Comparison of ENCODE assay signal across 11 mouse cellular contexts in the genomic region with DNA sequence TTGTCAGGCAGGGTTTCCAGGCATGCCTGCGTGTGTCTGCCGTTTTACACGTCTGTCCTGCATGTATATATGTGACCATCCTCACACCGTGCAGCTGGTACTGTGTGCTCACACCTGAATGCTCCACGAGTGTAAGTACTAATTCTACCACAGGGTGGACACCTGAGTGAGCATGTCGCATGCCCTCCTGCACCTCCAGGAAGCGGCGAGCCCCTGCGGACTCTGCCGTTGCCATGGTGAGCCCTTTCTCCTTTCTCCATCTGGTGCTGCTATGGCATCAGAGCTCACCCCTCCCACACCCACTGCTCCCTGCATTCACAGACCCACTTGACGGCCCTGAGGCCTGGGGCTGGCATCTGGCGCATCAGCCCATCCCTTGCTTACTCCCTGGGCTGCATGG. TPM values are rescaled to one million over a fixed set of nuclear protein-coding genes. Genes with fewer than 3 reads are reported as not detected.
A peak's percentile ranks its signal among the peaks of the same experiment; 100 is the strongest.
DNase-seq lines count a peak whose midpoint lies in the region; ATAC-seq lines count a peak whose summit lies in the region.
"Had no signal": no experiment of that assay in that cellular context is flagged by ENCODE, and none has a peak within 500 bp of the region (broad histone marks: within the 10 kb centered on the region; RNA-seq: fewer than 3 reads in every experiment).

No protein-coding gene starts in this region.

- peak overlapping the region; percentile 34; the same call in 1 of the 2 replicates for H3K9ac ChIP-seq in kidney, embryonic 14.5 days (ENCODE audit: low read depth, low read length)
- H3K9ac ChIP-seq in hindbrain, embryonic 14.5 days: peak overlapping the region; percentile 45
- H3K9ac ChIP-seq in neural tube, embryonic 14.5 days (replicated peaks; ENCODE audit: low read depth, low read length): no peak overlapping the region; the same call in 1 of the 2 replicates
- H3K9ac ChIP-seq: embryonic facial prominence, embryonic 15.5 days had no signal

- no peak overlapping the region for H3K4me3 ChIP-seq in kidney, embryonic 14.5 days (ENCODE audit: low read length)
- no peak overlapping the region for H3K4me3 ChIP-seq in hindbrain, embryonic 14.5 days (replicated peaks; ENCODE audit: low read length)
- H3K4me3 ChIP-seq in neural tube, embryonic 14.5 days (ENCODE audit: low read depth, low read length): no peak overlapping the region
- H3K4me3 ChIP-seq: embryonic facial prominence, embryonic 15.5 days had no signal

- H3K9me3 ChIP-seq in kidney, embryonic 14.5 days (ENCODE audit: control insufficient read depth, low read length): no peaks in the 10 kb centered on the region
- no peaks in the 10 kb centered on the region for H3K9me3 ChIP-seq in hindbrain, embryonic 14.5 days (ENCODE audit: control insufficient read depth, low read length)
- no peaks in the 10 kb centered on the region for H3K9me3 ChIP-seq in neural tube, embryonic 14.5 days (ENCODE audit: control insufficient read depth, low read length)
- H3K9me3 ChIP-seq: embryonic facial prominence, embryonic 15.5 days had no signal

- no peak overlapping the region for H3K27ac ChIP-seq in kidney, embryonic 14.5 days (ENCODE audit: low read depth, low read length)
- peak overlapping the region; percentile 73 for H3K27ac ChIP-seq in hindbrain, embryonic 14.5 days
- H3K27ac ChIP-seq in neural tube, embryonic 14.5 days (ENCODE audit: low read depth, low read length): peak overlapping the region; percentile 74
- H3K27ac ChIP-seq: embryonic facial prominence, embryonic 15.5 days had no signal

- no peak for ATAC-seq in kidney, embryonic 14.5 days (ENCODE audit: low FRiP score, low TSS enrichment)
- 0 out of 2 replicates have a peak, but pooled peaks have one; percentile 15 for ATAC-seq in common myeloid progenitor, adult 5-6 weeks (replicated peaks; ENCODE audit: low read depth, poor library complexity, severe bottlenecking)
- ATAC-seq in hindbrain, embryonic 14.5 days (ENCODE audit: low FRiP score): peak; percentile 74
- peak; percentile 67; the same call in 1 of the 2 replicates for ATAC-seq in neural tube, embryonic 14.5 days (ENCODE audit: low read depth)

- peaks cover 14% of the 10 kb centered on the region; the same call in 1 of the 2 replicates for H3K4me1 ChIP-seq in kidney, embryonic 14.5 days (ENCODE audit: control insufficient read depth, insufficient read depth, low read length)
- peaks cover 16% of the 10 kb centered on the region for H3K4me1 ChIP-seq in hindbrain, embryonic 14.5 days (replicated peaks; ENCODE audit: control insufficient read depth, insufficient read depth, low read length)
- peaks cover 11% of the 10 kb centered on the region for H3K4me1 ChIP-seq in neural tube, embryonic 14.5 days (ENCODE audit: control insufficient read depth, insufficient read depth, low read length)
- H3K4me1 ChIP-seq: embryonic facial prominence, embryonic 15.5 days had no signal

- 63% methylated on average over 12 of the region's 12 CpGs for WGBS in kidney, embryonic 14.5 days
- WGBS in hindbrain, embryonic 14.5 days: 34% methylated on average over 12 of the region's 12 CpGs
- 33% methylated on average over 12 of the region's 12 CpGs for WGBS in neural tube, embryonic 14.5 days

- H3K36me3 ChIP-seq in kidney, embryonic 14.5 days (ENCODE audit: control insufficient read depth, insufficient read depth, low read length): no peaks in the 10 kb centered on the region
- peaks cover 12% of the 10 kb centered on the region; the same call in 1 of the 2 replicates for H3K36me3 ChIP-seq in hindbrain, embryonic 14.5 days (replicated peaks; ENCODE audit: control insufficient read depth, insufficient read depth)
- no peaks in the 10 kb centered on the region for H3K36me3 ChIP-seq in neural tube, embryonic 14.5 days (ENCODE audit: control insufficient read depth, insufficient read depth, low read length)
- H3K36me3 ChIP-seq: embryonic facial prominence, embryonic 15.5 days had no signal

- H3K27me3 ChIP-seq in kidney, embryonic 14.5 days (ENCODE audit: control insufficient read depth, insufficient read depth, low read length): no peaks in the 10 kb centered on the region
- H3K27me3 ChIP-seq in hindbrain, embryonic 14.5 days (ENCODE audit: control insufficient read depth, insufficient read depth, low read length): no peaks in the 10 kb centered on the region
- H3K27me3 ChIP-seq in neural tube, embryonic 14.5 days (ENCODE audit: control insufficient read depth, insufficient read depth, low read length): no peaks in the 10 kb centered on the region
- H3K27me3 ChIP-seq: embryonic facial prominence, embryonic 15.5 days had no signal

- no peak for DNase-seq in kidney, adult 18-20 months
- peak; percentile 53 for DNase-seq in hindbrain, embryonic 14.5 days (ENCODE audit: low spot score)
- DNase-seq in heart, adult 11 months: no peak
- DNase-seq in embryo, embryonic 10.5 days (ENCODE audit: low spot score): no peak
- DNase-seq in kidney, postnatal 10 days: no peak
- DNase-seq: layer of hippocampus, postnatal 36 days; lung, postnatal 4 days had no signal

- no peak overlapping the region for H3K4me2 ChIP-seq in kidney, embryonic 14.5 days (replicated peaks; ENCODE audit: low read depth, low read length)
- H3K4me2 ChIP-seq in hindbrain, embryonic 14.5 days (replicated peaks): peak overlapping the region; percentile 6
- no peak overlapping the region for H3K4me2 ChIP-seq in neural tube, embryonic 14.5 days (ENCODE audit: low read depth, low read length)
- H3K4me2 ChIP-seq: embryonic facial prominence, embryonic 15.5 days had no signal

RNA-seq across cellular contexts. Expression of a gene that starts 24.1 kb away (rescaled TPM):
- polyA plus RNA-seq in kidney, embryonic 14.5 days (2014; fragmentation: Nextera tagmentation; extraction: Ambion mirVana): 1.3 and 1.9 TPM in 2 replicates
- total RNA-seq in common myeloid progenitor, adult 5-6 weeks (2017): 1.2 and 2.6 TPM in 2 replicates
- 45.3 and 49.1 TPM in 2 replicates for polyA plus RNA-seq in hindbrain, embryonic 14.5 days (2014; fragmentation: Nextera tagmentation; extraction: Ambion mirVana)
- polyA plus RNA-seq in neural tube, embryonic 14.5 days (2014; fragmentation: Nextera tagmentation; extraction: Ambion mirVana): 32.2 and 37.7 TPM in 2 replicates

Comparison
In these comparisons a context has a peak if more than half of its experiments do, and no peak if none do; other contexts are left out.
1. RNA of a gene that starts 24.1 kb away (polyA plus RNA-seq): 45.3 to 49.1 TPM in hindbrain, embryonic 14.5 days and 32.2 to 37.7 TPM in neural tube, embryonic 14.5 days; 1.3 to 1.9 TPM in kidney, embryonic 14.5 days; every median in the first group is over 10 times any median in the second.